Mouse (Mus musculus) heart, adult 11 months (tissue): ENCODE data around the gene Eaf2.

ENCODE experiments used
- DNase-seq: peaks from one replicate; pipeline ENCODE4 v3.0.0; 2022

Gene Eaf2

DNA sequence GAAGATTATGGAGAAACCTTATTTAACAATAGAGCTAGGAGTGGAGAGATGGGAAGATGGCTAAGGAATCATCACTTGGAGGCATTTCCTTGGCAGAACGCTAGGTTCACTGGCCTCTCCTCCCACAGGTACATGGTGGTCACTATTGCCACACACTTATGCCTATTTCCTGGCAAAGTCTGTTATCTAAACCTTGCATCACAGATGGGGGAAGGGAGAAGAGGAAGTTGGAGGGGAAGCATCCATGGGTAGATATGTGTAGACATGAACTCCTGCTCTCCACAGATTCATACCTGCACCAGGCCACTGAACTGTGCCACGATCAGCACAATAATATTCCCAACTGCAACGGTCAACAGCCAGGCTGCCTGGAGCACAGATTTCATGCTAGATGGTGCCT is 122.8 kb downstream of the Eaf2 start:
- DNase-seq: no peak

DNA sequence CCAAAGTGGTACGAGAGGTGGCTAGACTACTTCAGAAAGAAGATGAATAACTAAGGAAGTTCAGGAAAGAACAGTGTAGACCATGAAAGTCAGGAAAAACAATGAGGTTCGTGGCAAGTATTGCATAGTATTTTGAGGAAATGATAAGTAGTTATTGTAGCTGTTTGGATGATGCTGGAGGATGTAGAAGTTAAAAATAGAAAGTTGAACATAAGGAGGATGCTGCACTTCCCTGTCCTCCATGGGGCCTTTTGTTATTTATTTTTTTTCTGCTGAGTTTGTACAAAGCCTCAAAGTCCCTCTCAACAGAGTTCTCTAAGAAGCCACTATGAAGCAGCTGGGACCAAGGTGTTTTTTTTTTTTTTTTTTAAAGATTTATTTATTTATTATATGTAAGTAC is 127.0 kb downstream of the Eaf2 start:
- DNase-seq: no peak

DNA sequence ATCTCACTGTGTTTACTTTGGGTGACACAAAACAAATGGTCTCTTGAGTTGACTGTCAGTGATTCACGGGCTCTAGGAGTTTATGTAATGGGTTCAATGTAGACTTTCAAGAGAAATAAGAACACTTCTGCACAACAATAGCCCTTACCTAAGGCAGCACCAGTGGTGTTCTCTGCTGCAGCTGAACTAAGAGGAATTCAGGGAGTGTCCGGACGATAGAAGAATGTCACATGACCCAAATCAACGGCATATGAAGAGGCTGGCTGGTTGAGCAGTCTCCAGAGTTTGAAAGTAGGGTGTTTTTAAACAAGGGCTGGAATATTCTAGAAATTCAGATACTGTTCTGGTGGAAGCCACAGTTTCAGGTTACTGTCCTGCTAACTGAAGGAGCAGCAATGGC is 127.7 kb downstream of the Eaf2 start:
- no peak for DNase-seq

DNA sequence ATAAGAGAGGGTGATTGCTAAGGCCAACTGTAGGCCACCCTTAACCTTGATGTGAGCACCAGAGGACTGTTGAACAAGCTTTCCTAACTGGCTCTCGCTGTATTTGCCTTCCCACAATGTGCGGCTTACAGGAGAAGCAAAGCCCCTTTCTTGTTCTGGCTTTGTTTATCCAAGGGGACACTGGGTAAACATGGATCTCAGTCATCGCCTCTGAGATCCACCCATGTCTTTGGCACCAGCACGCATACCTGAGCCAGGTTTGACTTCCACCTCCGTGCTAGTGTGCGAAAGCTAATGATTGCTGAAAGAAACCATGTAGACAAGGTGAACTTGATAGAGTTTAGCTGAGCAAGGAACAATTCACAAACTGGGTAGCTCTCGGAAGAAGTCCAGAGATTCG is 131.2 kb downstream of the Eaf2 start:
- DNase-seq: no peak
